Mouse (Mus musculus): ENCODE measurements around the gene Prdx6b.

DNA sequence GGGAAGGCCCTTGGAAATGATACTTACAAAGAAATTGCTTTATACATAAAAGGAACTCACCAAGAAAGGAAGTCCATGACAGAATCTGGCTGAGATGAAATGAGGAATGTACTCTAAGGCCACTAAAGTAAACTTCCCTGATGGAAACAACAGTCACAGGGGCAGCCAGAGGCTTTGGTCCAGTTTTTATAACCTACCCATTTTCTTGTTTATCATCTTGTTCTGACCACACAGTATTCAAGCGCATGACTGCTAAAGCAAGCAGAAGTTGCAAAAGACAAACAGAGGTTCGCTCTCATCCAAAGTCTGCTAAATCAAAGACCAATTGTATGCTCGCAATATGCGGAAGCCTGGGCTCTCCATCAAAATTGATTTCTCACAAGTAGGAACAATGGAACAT, 8.5 kb downstream of the Prdx6b start:
- no peak for TF ChIP-seq CTCF (IDR thresholded peaks at IDR 0.05; ENCODE audit: low read depth, low read length)
- TF ChIP-seq POLR2A (IDR thresholded peaks at IDR 0.05; ENCODE audit: borderline replicate concordance, low read depth, low read length), result no peak
